Mouse (Mus musculus) megakaryocyte, embryonic 14.5 days (primary cell): ENCODE data around the gene Abcc4. TPM values are rescaled to one million over a fixed set of nuclear protein-coding genes. Genes with fewer than 3 reads are reported as not detected.
"Not testable (repeated sequence)": the region's sequence is repeated elsewhere in the genome, so short reads cannot be mapped to it uniquely, and the experiment has no call there.

Experiments
- H3K27me3 ChIP-seq: replicated peaks from 2 replicates; pipeline ENCODE3; 2012; ENCODE audit warnings: inconsistent platforms
- H3K36me3 ChIP-seq: replicated peaks from 2 replicates; pipeline ENCODE3; 2012; ENCODE audit warnings: low read length, inconsistent platforms, mixed read lengths
- H3K4me1 ChIP-seq: 2 replicates; pipeline ENCODE4 v1.6.1; 2012; ENCODE audit warnings: inconsistent platforms
- H3K4me3 ChIP-seq: replicated peaks from 2 replicates; pipeline ENCODE3; 2012; ENCODE audit warnings: moderate library complexity, mild to moderate bottlenecking, inconsistent platforms
- H3K9me3 ChIP-seq: 2 replicates; pipeline ENCODE4 v1.6.1; 2012; ENCODE audit warnings: inconsistent platforms
- FLI1 ChIP-seq: IDR thresholded peaks from 2 replicates; pipeline ENCODE4 v1.6.1; 2012; ENCODE audit warnings: low read length, inconsistent platforms, mixed read lengths
- GATA1 ChIP-seq: IDR thresholded peaks from 3 replicates; pipeline ENCODE4 v1.6.1; 2012; ENCODE audit warnings: mixed read lengths, low read length, inconsistent platforms, borderline replicate concordance
- polyA plus RNA-seq: library from polyadenylated mRNA; stranded (reverse); fragments of >175 nt; gene quantifications from 2 replicates; pipeline ENCODE4 v1.2.3, GENCODE M21; 2012; ENCODE audit warnings: low replicate concordance; ENCODE audit not compliant: insufficient read depth

The Abcc4 gene
- polyA plus RNA-seq, 1 experiment = 1.8 TPM

- Histone ChIP-seq H3K4me3 (no peak overlapping the region), H3K9me3 (no peaks in the 10 kb centered on the region), H3K27me3 (no peaks in the 10 kb centered on the region), H3K4me1 (peaks cover 3% of the 10 kb centered on the region; the same call in 1 of the 2 replicates), H3K36me3 (peaks cover 39% of the 10 kb centered on the region)
- no peak for TF ChIP-seq FLI1
Measured at GRCm38 (mm10) chr14:118531539-118531938, 174.5 kb downstream of the Abcc4 start.

DNA sequence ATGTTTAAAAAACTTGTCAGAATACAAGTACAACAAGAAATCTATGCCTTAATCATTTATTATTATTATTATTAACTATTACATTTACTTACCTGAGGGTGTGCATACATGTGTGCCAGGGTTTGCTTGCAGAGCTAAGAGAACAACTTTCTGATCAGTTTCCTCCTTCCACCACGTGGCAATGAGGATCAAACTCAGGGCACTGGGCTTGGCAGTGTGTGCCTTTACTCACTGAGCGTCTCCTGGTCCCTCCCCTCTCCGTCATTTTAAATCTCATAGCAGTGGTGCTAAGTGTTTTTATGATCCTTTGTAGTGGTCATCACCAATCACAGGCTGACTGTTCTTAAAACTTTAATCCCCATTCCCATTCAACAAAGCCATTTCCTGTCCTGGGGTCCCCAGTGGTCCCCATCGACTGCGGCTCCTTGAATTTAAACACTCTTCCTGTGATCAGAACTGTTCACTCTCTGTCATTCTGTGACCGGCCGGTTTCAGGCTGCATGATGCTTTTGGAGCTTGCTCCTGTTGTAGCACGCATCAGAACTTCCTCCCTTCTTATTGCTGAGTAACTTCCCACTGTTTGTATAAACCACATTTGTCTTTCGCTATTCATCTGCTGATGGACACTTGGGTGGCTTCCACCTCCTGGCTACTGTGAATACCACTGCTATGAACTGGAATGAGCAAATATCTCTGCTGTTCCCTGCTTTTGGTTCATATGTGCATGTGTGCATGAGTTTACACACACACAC lies 191.6 kb downstream of the Abcc4 start:
- Histone ChIP-seq H3K36me3 (peaks cover 29% of the 10 kb centered on the region), H3K4me3 (no peak overlapping the region), H3K9me3 (no peaks in the 10 kb centered on the region), H3K27me3 (no peaks in the 10 kb centered on the region), H3K4me1 (peaks cover 13% of the 10 kb centered on the region)
- no peak for TF ChIP-seq GATA1
- TF ChIP-seq FLI1 = no peak

- peaks cover 13% of the 10 kb centered on the region for H3K4me1 ChIP-seq
- H3K36me3 ChIP-seq = peaks cover 37% of the 10 kb centered on the region
- not testable (repeated sequence) for H3K9me3 ChIP-seq, H3K4me3 ChIP-seq, H3K27me3 ChIP-seq
Measured at GRCm38 (mm10) chr14:118511715-118512114, 194.3 kb downstream of the Abcc4 start.

DNA sequence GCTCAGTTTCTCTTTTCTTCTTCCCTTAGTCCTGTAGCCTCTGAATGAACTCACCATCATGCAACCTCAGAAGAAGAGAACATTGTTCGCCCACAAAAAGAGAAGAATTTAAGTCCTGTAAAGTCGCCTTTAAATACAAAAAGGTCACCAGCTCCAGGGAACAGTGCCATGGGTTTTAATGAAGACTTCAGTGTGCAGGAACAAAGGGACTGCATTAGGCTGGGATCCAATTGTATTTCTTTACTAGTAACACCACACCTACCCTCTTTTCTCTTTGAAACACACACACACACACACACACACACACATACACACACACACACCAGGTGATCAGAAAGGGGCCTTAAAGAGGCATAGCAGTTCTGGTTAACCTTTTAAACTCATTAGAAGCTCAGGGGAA lies 195.2 kb downstream of the Abcc4 start:
- peaks cover 13% of the 10 kb centered on the region for H3K4me1 ChIP-seq
- no peak overlapping the region for H3K4me3 ChIP-seq
- H3K9me3 ChIP-seq = no peaks in the 10 kb centered on the region
- H3K36me3 ChIP-seq = peaks cover 35% of the 10 kb centered on the region
- TF ChIP-seq GATA1 (no peak), FLI1 (no peak)
- no peaks in the 10 kb centered on the region for H3K27me3 ChIP-seq

- Histone ChIP-seq H3K4me3 (no peak overlapping the region), H3K36me3 (peaks cover 32% of the 10 kb centered on the region)
- TF ChIP-seq GATA1 = no peak
- no peak for TF ChIP-seq FLI1
Measured at GRCm38 (mm10) chr14:118510216-118510615, 195.8 kb downstream of the Abcc4 start.

GRCm38 (mm10) chr14:118507829-118508228 lies 198.2 kb downstream of the Abcc4 start:
- no peak overlapping the region for H3K4me3 ChIP-seq
- H3K27me3 ChIP-seq = no peaks in the 10 kb centered on the region
- H3K36me3 ChIP-seq = peaks cover 29% of the 10 kb centered on the region
- TF ChIP-seq GATA1 (no peak), FLI1 (no peak)
- H3K9me3 ChIP-seq = no peaks in the 10 kb centered on the region
- no peaks in the 10 kb centered on the region for H3K4me1 ChIP-seq

More at GRCm38 (mm10) chr14:118510216-118510615, 195.8 kb downstream of the Abcc4 start:
- Histone ChIP-seq H3K9me3 (no peaks in the 10 kb centered on the region), H3K27me3 (no peaks in the 10 kb centered on the region), H3K4me1 (peaks cover 11% of the 10 kb centered on the region)

DNA sequence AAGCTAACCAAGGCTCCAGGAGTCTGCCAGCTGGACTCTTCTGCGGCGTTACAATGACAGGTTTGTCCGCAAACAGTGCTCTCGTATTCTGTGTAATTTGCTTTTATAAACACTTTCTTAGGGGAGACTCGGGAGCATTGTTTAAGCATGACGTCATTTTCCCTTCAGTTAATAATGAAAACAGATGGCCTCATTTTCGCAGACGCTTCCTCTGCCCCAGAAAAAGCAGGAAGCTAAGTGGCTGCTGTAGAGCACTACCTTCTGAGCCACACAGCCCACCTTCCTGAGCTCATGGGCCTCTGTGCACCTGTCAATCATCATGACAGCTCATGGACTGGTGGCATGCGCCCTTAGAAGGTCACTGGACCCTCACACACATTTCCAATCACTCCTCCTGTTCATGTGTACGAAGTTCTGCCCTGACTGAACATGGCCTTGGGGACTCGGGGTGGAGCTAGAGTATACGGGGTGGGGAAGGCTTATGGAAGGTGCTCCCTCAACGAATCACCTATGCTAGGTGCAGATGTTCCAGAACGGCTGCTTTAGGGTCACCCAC lies 199.3 kb downstream of the Abcc4 start:
- TF ChIP-seq FLI1 (no peak), GATA1 (no peak)
- H3K27me3 ChIP-seq = no peaks in the 10 kb centered on the region
- H3K36me3 ChIP-seq = peaks cover 32% of the 10 kb centered on the region
- peak overlapping the region; percentile 38 for H3K4me3 ChIP-seq
- no peaks in the 10 kb centered on the region for H3K4me1 ChIP-seq
- H3K9me3 ChIP-seq = no peaks in the 10 kb centered on the region

GRCm38 (mm10) chr14:118496767-118497166 lies 209.3 kb downstream of the Abcc4 start:
- H3K27me3 ChIP-seq = no peaks in the 10 kb centered on the region
- TF ChIP-seq FLI1 (no peak), GATA1 (no peak)
- peaks cover 61% of the 10 kb centered on the region for H3K36me3 ChIP-seq
- no peak overlapping the region for H3K4me3 ChIP-seq
- no peaks in the 10 kb centered on the region for H3K4me1 ChIP-seq
- peaks cover 22% of the 10 kb centered on the region for H3K9me3 ChIP-seq

DNA sequence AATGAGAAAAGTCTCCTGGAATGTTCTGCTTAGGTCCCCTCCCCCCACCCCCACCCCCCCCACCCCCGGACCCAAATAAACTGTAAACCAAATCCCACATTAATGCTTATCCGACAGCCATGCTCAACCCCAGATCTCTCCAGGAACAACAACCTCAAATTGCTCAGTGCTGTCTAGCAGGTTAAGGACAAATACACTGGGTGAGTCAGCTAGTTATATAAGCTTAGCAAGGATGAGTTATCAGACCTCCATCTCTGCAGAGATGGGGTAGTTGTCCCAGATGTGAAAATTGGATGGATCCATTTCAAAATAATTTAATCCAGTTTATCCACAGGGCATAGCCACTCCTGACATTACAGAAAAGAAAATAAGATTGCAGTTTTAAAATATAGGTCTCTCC lies 210.6 kb downstream of the Abcc4 start:
- peaks cover 22% of the 10 kb centered on the region for H3K9me3 ChIP-seq
- TF ChIP-seq FLI1 (no peak), GATA1 (no peak)
- no peaks in the 10 kb centered on the region for H3K27me3 ChIP-seq
- H3K4me1 ChIP-seq = no peaks in the 10 kb centered on the region
- no peak overlapping the region for H3K4me3 ChIP-seq
- H3K36me3 ChIP-seq = peaks cover 58% of the 10 kb centered on the region

- Histone ChIP-seq H3K27me3 (no peaks in the 10 kb centered on the region), H3K4me3 (no peak overlapping the region), H3K9me3 (peaks cover 8% of the 10 kb centered on the region), H3K36me3 (peaks cover 50% of the 10 kb centered on the region), H3K4me1 (no peaks in the 10 kb centered on the region)
- TF ChIP-seq FLI1 (no peak), GATA1 (no peak)
Measured at GRCm38 (mm10) chr14:118491708-118492107, 214.3 kb downstream of the Abcc4 start.
